Mouse (Mus musculus) kidney, adult 18-20 months (tissue): Measurements from ENCODE around the gene Hist1h2ac.
"Not testable (repeated sequence)": the region's sequence is repeated elsewhere in the genome, so short reads cannot be mapped to it uniquely, and the experiment has no call there.

ENCODE experiments used
- DNase-seq: peaks from one replicate; pipeline ENCODE4 v3.0.0; 2021

Gene Hist1h2ac

GRCm38 (mm10) chr13:23683755-23684281 is at the start of gene Hist1h2ac, which contains the start of gene Hist1h2bc:
TSS of gene Hist1h2ac (minus strand) at chr13:23683948.
TSS of gene Hist1h2bc (plus strand) at chr13:23684199.
- DNase-seq = peak; percentile 84

- DNase-seq = no peak
These were observed 48.5 kb upstream of the Hist1h2ac start for GRCm38 (mm10) chr13:23732156-23732804.

DNA sequence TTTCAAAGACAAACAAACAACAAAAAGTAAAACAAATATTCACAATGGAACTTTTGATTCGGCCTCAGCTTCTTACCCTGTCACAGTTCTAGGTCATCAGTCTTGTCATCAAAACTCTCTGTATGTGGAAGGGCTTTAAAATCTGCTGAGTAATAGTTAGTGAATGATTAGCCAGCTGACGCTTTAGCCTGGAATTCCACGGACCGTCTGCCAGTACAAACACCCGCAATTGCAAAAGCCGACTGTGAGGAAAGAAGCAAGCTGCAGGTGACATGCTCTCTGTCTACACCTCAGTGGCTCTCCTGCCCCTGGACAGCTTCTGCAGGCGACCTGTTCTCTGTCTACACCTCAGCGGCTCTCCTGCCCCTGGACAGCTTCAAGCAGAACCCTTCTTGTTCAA is 46.7 kb upstream of the Hist1h2ac start:
- peak; percentile 59 for DNase-seq

DNA sequence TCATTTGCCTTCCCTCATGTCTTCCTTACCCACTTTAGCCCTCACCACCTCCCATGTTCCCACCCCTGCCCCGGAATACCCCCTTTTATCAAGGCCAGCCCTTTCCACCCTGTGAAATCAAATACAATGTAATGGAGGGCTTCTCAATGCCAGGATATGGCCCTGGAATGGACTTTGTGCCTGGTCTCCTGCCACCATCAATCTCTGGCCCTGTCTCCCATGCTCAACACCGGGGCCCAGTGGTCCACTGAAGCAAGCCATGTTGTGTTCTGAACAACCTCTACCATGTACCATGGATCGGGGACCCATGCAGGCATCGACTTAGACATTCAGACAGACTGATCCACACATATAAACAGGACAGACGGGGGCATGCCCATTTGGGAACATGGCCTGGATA is 46.0 kb upstream of the Hist1h2ac start:
- no peak for DNase-seq

- no peak for DNase-seq
These were observed 45.4 kb upstream of the Hist1h2ac start for GRCm38 (mm10) chr13:23729192-23729525.

DNA sequence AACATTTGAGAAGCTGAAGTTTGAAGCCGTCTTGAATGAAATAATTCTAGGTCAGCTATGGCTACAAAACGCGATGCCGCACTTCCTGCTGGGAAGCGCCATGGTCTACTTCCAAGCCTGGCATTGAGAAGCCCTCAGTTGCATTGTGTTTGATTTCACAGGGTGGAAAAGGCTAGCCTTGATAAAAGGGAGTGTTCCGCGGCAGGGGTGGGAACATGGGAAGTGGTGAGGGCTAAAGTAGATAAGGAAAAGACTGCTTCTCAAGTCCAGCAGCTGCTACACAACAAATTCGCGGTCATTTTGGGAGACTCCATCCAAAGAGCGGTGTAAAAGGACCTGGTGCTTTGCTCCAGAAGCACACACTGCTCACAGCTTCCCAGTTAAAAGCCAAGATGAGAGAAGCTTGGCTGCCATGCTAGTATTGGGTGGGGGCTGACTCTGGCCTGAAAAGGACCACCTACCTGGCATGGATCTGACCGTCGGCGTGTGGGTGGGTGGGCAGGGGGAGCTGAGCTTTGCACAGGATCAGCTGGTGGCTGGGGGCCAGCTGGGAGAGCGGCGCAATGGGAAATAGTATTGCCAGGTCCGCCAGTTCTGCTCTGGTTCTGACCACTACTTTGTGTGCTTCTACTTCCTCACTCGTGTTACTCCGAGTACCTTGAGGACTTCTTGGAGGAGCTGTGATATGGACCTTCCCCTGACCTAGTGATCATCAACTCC is 44.9 kb upstream of the Hist1h2ac start:
- DNase-seq = no peak

- no peak for DNase-seq
These were observed 41.5 kb upstream of the Hist1h2ac start for GRCm38 (mm10) chr13:23725213-23725612.

DNA sequence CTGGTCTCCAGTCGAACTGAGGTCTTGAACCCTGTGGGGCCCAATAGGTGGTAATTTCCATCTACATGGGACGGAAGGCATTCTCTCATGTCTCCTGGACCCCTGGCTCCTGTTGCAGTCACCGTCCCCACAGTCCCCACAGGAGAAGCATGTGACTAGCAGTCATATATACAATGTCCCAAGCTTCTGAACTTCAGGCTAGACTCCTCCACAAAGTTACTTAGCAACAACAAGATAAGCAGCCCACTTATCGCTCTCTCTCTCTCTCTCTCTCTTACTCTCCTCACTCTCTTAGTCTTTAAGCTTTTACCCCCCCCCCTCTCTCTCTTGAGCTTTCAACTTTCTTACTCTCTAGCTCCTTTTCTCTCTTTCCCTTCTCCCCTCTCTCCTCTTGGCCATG is 40.5 kb upstream of the Hist1h2ac start:
- DNase-seq = no peak

DNA sequence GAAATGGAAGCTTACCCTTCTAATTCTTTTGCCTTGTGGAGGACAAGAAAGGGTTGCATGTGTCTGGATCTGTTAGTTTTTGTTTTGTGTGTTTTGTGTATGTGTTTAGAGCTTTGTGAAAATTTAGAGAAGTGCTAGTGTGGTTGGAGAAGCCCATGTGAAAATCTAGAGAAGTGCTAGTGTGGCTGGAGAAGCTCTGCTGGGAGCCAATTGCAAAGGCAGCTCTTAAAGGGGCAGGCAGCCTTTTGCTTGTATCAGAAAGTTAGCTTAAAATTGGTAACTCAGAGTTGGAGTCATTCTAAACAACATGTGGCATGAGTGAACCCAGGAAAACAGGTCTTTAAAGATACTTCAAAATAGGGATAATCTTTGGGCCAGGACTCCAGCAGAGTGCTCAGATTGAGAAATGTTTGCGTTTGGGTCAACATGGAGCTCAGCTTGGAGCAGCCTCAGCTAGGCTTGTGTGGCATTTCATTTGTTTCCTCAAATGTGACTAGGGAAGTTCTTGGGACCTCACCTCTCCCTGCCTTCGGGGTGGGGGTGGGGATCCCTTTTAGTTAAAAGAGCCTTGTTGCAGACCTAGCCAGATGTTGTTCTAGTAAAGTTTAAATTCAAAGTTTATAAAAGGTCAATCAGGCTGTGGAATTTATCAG is 34.0 kb upstream of the Hist1h2ac start:
- not testable (repeated sequence) for DNase-seq

GRCm38 (mm10) chr13:23717176-23717575 is 33.4 kb upstream of the Hist1h2ac start:
- no peak for DNase-seq

- DNase-seq = no peak
These were observed 32.7 kb upstream of the Hist1h2ac start for GRCm38 (mm10) chr13:23716261-23717042.

DNA sequence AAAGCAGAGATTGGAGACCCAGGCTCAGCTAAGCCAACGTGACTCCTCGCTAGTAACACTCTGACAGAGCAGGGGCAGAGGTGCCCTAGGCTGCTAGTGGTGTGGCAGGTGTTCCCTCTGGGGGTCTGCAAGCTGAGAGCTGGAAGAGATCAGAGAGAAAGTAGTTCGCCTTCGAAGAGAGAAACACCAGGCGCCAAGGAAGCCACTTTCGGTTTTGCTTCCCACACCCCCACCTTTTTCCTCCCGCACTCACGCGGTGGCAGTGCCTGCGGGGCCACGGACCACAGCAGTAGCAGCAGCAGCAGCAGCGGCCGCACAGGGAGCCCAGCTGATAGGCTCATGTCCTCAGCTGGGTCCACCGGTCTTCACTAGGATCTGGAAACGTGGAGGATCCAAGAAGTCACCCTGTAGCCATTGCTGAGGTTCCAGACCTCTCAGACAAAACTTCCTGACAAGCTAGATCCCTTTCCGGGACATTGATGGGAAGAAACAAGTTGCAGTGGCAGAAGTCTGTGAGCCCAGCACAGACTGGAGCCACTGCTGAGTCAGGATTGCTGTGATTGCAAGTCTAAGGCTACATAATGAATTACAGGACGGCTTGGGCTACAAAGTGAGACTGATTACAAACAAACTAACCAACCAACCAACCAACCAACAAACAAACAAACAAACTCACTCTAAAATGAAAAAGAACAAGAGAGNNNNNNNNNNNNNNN is 26.8 kb upstream of the Hist1h2ac start, which contains the start of gene Hfe:
Gene Hfe, minus strand, starts transcription at position 481 of the 716 bp plus-strand sequence.
- peak; percentile 65 for DNase-seq

DNA sequence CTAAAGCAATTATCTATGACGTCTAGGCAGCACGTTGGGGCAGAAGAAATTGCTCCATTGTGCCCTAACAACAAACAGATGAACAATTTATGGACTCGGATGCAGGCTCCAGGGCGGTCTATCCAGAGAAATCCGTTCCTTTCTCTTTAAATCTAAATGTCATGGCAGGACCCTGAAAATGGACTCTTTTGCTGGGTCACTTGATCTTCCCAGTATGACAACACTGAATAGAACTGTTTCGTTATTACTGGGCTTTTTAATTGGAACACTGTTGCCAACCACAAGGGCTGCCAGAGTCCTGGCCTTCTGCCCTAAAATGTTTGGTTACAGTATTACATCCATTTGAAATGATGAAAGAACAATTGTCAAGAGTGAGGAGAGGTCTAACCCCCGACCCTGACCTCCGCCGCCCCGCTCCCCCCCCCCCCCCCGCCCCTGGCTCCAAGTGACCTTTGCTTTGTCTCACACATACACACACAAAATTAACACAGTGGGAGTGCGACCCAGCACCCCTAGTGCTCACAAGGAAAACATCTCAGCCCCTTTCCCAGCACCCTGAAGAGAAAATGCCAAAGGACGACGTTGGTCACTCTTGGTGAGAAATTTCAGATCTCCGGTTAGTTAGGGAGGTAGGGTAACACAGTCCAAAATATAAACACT is 26.1 kb upstream of the Hist1h2ac start:
- peak; percentile 41 for DNase-seq

DNA sequence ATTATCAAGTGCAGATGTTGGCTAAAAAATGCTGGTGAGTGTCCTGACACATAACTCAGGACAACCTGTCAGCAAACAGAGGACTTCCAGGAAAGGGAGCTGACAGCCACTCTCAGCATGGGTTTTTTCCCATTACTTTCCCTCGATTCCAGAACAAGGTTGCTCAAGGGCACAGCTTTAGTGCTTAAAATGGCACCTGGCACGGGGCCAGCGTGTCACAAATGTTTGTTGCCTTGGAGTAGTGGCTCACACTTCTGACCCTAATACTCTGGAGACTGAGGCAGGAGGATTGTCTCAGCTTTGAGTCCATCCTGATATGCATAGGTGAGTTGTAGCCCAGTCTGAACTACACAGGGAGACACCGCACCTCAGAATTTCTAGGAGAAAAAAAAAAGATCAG is 24.9 kb upstream of the Hist1h2ac start:
- no peak for DNase-seq

DNA sequence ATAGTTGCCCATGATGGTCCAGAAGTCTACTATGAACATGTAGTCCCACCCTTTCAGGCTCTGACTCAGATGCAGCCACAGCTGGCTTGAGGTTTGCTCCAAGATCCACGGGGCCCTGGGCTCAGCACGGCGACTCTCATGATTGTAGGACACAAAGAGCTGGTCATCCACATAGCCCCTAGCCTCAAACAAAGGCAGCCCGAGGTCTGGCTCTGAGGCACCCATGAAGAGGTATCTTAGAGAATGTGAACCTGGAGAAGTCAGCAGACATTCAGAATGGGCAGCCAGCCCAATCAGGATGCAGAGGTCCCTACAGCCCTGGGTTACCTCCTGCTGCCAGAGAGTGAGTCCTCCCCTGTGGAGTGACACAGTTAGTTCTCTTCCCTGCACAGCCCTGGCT is 24.3 kb upstream of the Hist1h2ac start:
- DNase-seq = no peak

- DNase-seq = no peak
These were observed 23.0 kb upstream of the Hist1h2ac start for GRCm38 (mm10) chr13:23706771-23707170.

GRCm38 (mm10) chr13:23705751-23706356 is 22.1 kb upstream of the Hist1h2ac start:
- DNase-seq = no peak

- DNase-seq = not testable (repeated sequence)
These were observed 19.1 kb upstream of the Hist1h2ac start for GRCm38 (mm10) chr13:23702801-23703200.

GRCm38 (mm10) chr13:23702220-23702619 is 18.5 kb upstream of the Hist1h2ac start:
- no peak for DNase-seq

DNA sequence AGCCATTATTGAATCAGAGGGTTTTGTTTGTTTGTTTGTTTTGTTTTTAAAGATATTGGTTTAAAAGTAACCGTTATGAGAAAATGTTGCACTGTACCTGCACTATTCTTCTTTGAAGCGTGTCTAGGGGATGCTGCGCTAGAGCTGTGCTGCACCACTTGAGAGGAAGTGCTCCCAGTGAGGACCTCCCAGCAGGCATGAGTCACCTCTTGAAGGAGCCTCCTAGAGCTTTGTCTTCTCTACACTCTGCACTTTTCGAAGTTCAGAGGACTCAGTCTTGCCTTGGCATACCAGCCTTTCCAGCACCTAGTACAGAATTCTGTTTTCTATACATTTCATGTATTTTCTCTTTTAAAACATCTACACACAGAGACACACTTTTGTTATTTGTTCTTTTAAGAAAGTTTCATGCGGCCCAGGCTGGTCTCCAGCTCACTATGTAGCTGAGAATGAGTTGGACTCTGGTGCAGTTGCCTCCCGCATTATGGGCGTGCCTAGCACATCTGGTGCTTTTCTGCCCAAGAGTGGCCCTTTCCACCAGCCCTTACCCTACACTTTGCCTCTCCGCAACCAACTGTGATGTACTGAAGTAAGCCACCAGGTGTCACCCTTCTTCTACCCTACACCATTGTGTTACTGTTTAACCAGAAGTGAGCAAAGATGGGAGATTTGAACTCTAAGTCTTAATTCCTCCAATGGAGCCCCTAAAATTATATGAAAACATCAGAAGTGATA is 17.2 kb upstream of the Hist1h2ac start:
- DNase-seq = peak; percentile 79
